Mouse (Mus musculus) regulatory T cell (primary cell): Measurements from ENCODE around the gene Mvb12a.
"Not testable (repeated sequence)": the region's sequence is repeated elsewhere in the genome, so short reads cannot be mapped to it uniquely, and the experiment has no call there.

Experiments
- in situ Hi-C: fragments of 300-600 bp; cut with MboI, MseI; formaldehyde crosslinking; loops from one replicate; pipeline ENCODE4 v1.15.1; 2025; ENCODE audit warnings: high pct_unique_total_duplicates

Mvb12a gene

DNA sequence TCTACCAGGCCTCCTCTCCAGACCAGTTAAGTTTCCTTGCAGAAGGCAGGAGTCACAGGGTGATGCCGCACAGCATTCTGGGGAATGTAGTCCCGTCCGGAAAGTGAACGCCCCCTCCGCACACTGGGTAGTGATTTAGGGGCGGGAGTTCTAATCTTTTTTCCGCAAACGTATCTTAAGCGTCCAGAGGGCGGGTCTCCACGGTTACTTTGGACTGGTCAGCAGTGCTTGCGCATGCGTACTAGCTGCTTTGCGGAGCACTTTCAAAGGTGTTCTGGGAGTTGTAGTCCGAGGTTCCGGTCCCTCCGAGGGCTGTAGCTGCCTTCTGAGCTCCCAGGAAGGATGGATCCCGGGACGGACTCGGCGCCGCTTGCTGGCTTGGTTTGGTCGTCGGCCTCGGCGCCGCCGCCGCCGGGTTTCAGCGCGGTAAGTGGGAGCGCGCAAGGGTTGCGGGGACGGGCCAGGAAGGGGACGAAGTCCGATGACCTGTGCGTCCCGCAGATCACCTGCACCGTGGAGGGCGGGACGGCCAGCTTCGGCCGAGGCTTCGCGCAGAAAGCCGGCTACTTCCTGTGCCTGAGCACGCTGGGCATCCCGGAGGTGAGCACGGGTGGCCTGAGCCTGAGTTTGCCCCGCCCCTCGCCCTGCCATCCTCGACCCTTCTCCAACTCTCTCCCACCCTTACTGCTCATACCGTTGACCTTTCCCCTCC is at the start of gene Mvb12a:
TSS of gene Mvb12a (plus strand) at position 291 of the 712 bp plus-strand sequence.
- in situ Hi-C loops: no loop called here

DNA sequence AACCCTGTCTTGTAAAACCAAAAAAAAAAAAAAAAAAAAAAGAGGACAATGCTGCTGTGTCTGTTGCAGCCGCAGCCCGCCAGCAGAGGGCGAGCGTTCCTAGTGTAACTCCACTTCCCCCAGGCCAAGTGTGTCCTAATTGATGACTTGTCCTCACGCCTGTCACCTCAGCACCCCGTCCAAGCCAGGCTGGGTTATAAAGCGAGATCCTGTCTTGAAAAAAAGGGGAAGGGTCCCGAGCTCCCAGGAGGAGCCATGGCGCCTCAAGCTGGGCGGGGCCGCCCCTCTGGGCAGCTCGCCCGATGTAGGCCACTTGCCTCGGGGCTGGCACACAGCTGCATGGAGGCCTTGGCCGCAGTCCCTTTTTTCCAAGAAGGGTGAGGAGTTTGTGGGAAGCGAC is 47.7 kb upstream of the Mvb12a start:
- in situ Hi-C loops: loop anchor here (25.0 kb wide), 1 partner anchor 642 kb away; the partner anchor contains the start of gene Tpm4

DNA sequence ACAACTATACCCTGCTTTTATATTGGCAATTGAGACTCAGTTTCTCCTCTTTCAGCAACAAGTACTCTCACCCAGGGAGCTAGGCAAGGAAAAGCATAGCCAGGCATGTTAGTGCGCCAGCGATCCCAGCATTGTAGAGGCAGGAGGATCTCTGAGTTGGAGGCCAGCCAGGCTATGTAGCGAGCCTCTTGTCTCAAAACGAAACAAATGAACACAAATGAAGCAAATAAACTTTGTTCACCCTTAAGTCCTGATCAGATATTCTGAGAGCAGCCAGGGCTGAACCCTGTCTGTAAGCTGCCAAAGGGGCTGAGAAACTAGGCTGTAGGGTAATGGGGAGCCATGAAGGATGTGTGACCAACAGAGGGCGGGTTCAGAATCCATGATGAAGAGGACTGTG is 46.9 kb upstream of the Mvb12a start:
- in situ Hi-C loops: loop anchor here (25.0 kb wide), 1 partner anchor 641 kb away; the partner anchor contains the start of gene Tpm4

DNA sequence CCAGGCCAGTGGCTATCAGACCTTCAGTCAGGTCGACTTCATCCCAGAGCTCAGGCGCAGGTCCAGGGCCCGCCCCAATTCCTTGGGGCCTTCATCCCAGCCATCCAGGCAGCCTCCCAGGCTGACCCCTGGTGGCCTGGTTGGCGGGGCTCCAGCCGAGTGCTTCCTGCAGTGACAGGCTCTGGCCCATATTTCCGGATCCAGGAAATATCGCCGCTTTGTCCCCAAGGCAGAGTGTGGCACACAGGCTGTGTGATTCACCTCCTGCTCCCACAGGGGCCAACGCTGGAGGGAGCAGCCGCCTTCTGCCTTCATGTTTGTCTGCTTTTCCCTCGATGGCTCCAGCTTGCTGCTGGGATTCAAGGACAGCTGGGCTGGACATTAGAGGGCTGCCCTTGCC is 46.2 kb upstream of the Mvb12a start:
- in situ Hi-C loops: loop anchor here (25.0 kb wide), 1 partner anchor 641 kb away; the partner anchor contains the start of gene Tpm4

DNA sequence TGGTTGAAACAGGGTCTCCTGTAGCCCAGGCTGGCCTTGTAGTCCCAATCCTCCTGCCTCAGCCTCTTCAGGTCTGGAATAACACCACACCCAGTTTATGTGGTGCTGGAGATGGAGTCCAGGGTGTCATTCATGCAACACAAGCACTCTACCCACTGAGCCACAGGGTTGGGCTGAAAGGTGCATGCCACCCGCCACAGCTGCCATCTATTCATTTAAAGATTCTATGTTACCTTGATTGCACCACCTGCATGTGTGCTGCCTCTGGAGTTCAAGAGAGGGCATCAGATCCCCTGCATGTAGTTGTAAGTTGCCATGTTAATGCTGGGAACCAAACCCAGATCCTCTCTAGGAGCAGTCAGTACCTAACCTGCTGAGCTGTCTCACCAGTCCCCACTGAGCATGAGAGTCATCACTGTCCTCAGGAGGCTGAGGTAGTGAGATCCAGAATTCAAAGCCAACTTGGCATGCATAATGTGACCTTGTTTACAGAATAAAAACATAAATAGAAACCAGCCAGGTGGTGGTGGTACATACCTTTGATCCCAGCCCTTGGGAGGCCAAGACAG is 45.6 kb upstream of the Mvb12a start:
- in situ Hi-C loops: loop anchor here (25.0 kb wide), 1 partner anchor 640 kb away; the partner anchor contains the start of gene Tpm4

DNA sequence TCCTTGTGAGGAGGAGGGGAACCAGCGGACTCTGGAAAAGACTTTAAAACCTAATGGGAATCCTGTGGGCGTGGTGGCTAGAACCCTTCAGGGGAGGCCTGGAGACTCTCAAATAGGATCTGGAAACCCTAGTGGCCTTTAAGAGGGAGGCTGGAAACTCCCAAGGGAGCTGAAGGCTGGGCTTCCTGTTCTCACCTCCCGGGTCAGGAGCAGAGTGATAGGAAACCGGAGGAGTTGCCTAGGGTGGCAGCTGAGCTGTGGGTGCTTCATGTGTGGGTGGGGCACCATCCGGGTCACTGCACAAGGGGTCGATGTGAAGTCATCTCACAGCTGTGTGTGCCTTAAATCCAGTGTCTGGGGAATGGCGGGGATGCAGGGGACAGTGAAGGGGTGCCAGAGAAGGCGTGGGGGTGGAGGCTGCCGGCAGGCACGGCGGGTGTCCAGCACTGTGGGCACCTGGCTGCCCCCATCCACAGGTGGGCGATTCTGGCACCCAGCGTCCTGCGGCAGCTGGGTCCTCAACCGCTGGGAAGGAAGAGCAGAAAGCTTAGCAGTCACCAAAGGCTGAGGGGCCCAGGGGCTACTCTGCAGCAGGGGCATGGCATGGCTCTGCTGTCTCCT is 44.7 kb upstream of the Mvb12a start:
- in situ Hi-C loops: loop anchor here (25.0 kb wide), 1 partner anchor 639 kb away; the partner anchor contains the start of gene Tpm4

DNA sequence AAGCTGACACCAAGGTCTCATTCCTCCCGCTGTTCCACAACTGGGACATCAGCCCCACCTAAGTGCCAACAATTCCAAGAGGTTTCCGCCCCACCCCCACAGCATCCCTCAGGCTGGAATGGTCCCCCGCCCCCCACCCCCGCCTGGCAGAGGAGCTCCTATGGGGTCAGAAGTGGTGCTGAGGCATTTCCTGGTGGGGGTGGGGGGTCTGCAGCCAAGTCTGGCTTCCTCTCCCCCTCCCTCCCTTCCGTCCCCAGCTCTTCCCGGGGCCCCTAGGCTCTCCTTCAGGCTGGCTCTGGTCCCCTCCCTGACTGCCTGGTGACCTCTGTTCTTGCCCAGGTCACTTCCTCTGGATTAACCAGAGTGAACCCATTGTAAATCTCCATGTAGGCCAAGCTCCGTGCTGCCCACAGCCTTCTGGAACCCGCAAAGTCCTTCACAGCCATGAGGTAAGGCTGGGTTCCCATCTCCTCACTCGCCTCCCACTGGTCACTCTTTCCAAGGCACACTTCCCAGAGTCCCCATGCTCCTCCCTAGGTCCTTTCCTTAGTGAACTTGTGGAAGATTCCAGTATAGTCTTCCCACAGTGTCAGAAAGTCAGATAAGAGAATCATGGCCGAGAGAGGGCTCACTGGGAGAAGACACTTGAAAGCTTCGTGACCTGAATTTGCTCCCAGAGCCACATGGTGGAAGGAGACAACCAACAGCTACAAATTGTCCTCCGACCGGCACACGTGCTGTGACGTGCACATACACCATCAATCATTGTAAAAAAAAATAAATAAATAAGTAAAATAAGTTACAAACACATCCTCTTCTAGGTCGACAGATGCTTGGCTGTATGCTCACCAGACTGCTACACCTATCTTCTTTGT is 43.7 kb upstream of the Mvb12a start:
- in situ Hi-C loops: loop anchor here (25.0 kb wide), 1 partner anchor 638 kb away; the partner anchor contains the start of gene Tpm4

DNA sequence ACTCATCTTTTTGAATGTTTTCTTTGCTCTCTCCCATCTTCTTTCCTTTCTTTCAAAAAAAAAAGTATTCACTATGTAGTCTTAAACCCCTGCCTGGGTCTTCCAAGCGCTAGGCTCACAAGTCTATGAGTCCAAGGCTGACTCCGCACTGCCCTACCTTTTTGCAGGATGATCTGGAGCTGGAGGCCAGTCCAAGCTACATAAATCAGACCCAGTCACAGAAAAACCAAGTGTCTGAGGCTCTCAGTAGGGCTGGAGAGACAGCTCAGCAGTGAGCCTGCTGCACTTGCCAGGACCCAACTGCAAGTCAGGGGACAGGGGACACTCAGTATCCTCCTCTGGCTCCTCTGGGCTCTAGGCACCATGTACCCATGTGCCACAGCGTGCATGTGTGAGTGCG is 38.4 kb upstream of the Mvb12a start:
- in situ Hi-C loops: no loop called here

DNA sequence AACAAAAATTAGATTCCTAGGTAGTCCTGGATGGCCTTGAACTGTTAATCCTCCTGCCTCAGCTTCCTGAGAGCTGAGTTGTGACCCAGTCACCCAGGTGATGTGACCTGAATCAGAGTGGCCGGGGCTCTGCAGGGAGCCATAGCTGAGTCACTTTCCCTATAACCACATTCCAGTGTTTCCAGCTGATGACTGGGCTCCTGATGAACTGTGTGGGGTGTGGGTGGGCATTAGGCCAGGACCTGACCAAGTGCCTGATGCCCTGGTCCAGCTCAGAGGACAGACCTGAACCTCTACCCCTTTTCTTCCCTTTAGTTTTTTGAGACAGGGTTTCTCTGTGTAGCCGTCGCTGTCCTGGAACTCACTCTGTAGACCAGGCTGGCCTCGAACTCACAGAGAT is 37.4 kb upstream of the Mvb12a start:
- in situ Hi-C loops: loop anchor here (5.0 kb wide), 1 partner anchor 78 kb away; no protein-coding TSS in a partner anchor

DNA sequence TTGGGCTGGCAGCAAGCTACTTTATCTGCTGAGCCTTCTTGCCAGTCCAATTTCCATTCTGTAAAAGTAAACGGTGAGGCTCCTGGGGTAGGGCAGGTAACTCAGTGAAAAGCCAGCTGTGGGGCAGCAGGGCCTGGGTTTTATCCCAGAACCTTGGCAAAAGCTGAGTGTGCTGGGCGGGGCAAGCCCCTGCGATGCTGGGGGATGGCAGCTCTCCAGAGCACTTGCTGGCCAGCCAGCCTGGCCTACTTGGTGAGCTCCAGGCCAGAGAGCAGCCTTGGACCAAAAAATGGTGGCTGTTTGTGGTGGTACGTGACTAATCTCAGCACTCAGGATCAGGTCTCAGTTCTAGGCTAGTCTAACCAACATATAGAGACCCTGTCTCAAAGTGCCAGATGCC is 36.7 kb upstream of the Mvb12a start:
- in situ Hi-C loops: loop anchor here (5.0 kb wide), 1 partner anchor 79 kb away; no protein-coding TSS in a partner anchor

DNA sequence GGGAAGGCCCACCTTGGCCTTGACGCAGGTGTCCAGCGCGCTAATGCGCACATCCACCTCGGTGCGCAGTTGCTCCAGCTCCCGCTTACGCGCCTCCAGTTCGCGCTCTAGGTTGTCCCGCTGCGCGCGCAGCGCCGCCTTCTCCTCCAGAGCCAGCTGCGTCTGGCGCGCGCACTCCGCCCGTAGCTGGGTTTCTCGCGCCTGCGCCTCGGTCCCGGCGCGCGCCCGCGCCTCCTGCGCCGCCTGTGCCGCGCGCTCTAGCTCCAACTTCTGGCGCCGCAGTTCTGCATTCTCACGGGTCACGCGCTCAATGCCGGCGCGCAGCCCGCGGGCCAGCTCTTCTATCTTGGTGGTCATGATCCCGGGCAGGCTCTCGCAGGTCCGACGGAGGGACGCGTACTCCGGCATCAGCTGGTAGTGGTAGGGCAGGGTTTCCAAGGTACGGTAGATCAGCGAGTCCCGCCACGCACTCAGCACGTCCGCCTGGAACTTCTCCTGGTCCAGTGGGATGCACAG is 35.1 kb upstream of the Mvb12a start:
- in situ Hi-C loops: loop anchor here (5.0 kb wide), 1 partner anchor 80 kb away; no protein-coding TSS in a partner anchor

DNA sequence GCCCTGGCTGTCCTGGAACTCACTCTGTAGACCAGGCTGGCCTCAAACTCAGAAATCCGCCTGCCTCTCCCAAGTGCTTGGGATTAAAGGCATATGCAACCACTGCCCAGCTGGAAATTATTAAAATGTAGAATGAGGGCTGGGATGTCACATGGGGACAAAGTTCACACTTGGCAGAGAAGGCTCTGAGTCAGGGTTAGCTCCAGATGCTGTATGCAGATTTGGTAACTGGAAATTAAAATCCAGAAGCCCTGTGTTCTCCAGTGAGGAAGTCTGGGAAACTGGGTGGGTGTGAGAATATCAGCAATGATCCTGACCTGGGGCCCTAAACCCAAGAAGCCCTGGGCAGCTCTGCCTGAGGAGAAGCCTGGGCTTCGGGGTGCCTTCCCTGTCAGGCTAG is 33.4 kb upstream of the Mvb12a start:
- in situ Hi-C loops: loop anchor here (5.0 kb wide), 1 partner anchor 82 kb away; no protein-coding TSS in a partner anchor

DNA sequence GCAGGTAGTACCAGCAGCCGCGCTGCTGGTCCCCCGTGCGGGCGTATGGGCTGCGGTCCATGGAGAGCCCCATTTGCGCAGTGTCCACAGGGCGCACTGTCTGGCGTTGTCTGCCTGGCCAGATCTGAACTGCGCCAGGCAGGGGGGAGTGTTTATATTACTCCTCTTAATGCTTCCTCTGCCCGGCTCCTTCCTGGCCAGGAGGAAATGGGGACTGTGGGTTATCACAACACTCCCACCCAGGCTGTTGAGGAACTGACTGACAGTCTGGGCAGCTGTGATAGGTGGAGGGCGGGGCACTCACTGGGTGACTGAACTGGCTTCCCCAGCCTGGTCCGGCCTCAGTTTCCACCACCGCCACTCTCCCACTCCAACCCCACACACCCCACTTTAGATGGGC is 31.1 kb upstream of the Mvb12a start, which contains the start of gene Plvap:
TSS of gene Plvap (minus strand) at position 109 of the 400 bp plus-strand sequence.
- in situ Hi-C loops: no loop called here

DNA sequence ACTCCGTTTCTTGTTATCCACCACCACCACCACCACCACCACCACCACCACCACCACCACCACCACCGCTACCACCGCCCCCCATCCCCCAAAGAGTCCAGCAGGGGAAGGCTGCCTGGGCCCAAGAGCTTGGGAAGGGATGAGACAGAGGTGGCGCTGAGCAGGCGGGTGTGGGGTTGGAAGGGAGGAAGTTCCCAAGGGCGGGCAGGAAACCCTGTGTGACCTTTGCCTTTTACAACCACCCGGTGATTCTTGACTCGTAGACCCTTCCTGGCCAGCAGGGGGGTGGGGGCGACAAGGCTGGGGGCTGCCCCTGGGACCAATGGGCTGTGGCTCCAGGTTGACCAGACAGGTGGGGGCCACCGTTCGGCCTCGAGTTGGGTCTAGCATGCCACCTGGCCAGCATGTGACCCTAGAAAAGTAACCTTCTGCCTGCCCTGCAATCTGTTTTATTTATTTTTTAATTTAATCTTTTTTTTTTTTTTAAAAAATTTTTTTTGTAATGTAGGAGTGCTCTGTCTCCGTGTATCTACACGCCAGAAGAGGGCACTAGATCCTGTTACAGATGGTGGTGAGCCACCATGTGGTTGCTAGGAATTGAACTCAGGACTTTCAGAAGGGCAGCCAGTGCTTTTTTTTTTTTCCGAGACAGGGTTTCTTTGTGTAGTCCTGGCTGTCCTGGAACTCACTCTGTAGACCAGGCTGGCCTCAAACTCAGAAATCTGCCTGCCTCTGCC is 29.5 kb upstream of the Mvb12a start:
- in situ Hi-C loops: no loop called here

DNA sequence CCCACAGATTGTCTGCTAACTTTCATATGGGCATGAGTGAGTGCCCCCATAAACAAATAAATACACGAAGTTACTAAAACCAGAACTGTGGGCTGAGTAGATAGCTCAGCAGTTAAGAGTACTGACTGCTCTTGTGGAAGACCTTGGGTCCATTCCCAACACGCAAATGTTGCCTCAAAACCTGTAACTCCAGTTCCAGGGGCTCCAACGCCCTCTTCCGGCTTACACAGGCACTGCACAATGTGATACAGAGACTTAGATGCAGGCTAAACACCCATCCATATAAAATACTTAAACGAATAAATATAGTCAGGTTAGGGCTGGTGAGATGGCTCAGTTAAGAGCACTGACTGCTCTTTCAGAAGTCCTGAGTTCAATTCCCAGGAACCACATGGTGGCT is 27.7 kb upstream of the Mvb12a start:
- in situ Hi-C loops: no loop called here

DNA sequence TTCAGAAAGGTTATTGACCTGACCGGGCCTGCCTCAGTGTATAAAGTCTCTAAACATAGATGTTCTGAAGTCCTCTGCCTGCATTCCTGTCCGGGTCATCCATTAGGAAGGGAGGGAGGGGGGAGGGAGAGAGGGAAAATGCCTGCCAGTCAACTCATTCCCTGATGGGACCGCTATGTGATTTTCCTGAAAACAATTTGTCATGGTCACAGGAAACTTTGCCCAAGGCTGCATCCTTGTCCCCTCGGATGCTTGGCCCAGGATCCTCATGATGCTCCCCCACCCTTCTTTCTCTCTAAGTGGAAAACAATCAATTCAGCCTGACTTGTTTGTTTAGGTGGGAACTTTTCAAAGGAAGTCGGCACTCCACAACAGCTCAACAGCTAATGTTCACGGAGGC is 25.9 kb upstream of the Mvb12a start:
- in situ Hi-C loops: no loop called here

DNA sequence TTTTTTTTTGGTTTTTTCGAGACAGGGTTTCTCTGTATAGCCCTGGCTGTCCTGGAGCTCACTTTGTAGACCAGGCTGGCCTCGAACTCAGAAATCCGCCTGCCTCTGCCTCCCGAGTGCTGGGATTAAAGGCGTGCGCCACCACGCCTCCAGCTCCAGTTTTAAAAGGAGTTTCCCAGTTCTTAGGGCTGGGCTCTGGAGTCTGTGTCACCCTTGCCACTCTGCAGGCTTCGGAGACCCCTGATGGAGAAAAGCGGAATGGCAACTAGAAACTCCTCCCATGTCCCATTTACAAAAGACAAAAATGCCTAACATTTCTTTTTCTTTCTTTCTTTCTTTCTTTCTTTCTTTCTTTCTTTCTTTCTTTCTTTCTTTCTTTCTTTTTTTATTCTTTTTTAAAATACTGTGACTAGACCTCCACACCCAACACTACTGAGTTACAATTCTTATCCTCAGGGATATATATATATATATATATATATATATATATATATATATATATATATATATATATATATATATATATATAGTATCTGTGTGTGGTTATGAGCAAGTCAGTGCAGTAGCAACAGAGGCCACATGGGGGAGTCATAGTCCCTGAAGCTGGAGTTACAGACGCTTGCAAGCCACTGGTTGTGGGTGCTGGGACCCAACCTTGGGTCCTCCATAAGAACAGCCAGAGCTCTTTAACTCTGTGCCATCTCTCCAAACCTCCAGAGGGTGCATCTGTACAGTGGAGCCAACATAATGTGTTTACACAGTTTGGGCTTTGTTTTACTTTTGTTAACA is 23.5 kb upstream of the Mvb12a start:
- in situ Hi-C loops: not testable (repeated sequence)

DNA sequence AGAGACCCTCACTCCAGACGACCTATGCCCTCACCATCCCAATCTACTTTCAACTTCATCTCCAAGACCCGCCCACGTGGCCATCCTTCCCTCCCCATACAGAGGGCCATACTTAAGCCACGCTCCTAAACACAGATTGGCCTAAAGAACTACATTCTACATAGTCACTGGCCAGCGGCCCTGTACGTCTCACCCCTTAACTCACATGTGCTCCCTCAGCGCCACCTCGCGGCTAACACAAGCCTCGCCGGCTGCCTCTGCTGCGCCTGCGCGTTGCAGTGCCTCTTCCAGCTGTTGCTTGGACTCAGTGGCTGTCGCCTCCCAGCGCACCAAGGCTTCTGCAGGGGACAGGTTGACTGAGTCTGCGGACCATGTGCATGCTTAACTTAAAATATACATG is 21.1 kb upstream of the Mvb12a start:
- in situ Hi-C loops: loop anchor here (5.0 kb wide), 1 partner anchor 74 kb away; no protein-coding TSS in a partner anchor
